Mouse (Mus musculus): ENCODE data around the gene Hs3st3a1. TPM values are rescaled to one million over a fixed set of nuclear protein-coding genes. Genes with fewer than 3 reads are reported as not detected.

Gene Hs3st3a1
- polyA plus RNA-seq, 1 experiment: 0.52 TPM

GRCm38 (mm10) chr11:64445227-64445626 lies 10.1 kb downstream of the Hs3st3a1 start:
- no peak overlapping the region for H3K4me3 ChIP-seq (ENCODE audit: low read depth, low read length)
- no peak overlapping the region for H3K27ac ChIP-seq (ENCODE audit: insufficient read depth, low read depth, low read length)
- TF ChIP-seq POLR2A (IDR thresholded peaks at IDR 0.05; ENCODE audit: low read depth, low read length) (no peak), CTCF (IDR thresholded peaks at IDR 0.05; ENCODE audit: extremely low read depth, insufficient read length, insufficient replicate concordance, low read depth, low read length) (no peak)
- H3K27me3 ChIP-seq (ENCODE audit: control insufficient read depth, insufficient read depth, low read length): no peaks in the 10 kb centered on the region
- no peaks in the 10 kb centered on the region for H3K36me3 ChIP-seq (ENCODE audit: control insufficient read depth, insufficient read depth, low read length)
- no peaks in the 10 kb centered on the region for H3K4me1 ChIP-seq (ENCODE audit: control insufficient read depth, insufficient read depth, insufficient read length, low read length)
- 51% methylated on average over 1 of the region's 1 CpGs for WGBS

DNA sequence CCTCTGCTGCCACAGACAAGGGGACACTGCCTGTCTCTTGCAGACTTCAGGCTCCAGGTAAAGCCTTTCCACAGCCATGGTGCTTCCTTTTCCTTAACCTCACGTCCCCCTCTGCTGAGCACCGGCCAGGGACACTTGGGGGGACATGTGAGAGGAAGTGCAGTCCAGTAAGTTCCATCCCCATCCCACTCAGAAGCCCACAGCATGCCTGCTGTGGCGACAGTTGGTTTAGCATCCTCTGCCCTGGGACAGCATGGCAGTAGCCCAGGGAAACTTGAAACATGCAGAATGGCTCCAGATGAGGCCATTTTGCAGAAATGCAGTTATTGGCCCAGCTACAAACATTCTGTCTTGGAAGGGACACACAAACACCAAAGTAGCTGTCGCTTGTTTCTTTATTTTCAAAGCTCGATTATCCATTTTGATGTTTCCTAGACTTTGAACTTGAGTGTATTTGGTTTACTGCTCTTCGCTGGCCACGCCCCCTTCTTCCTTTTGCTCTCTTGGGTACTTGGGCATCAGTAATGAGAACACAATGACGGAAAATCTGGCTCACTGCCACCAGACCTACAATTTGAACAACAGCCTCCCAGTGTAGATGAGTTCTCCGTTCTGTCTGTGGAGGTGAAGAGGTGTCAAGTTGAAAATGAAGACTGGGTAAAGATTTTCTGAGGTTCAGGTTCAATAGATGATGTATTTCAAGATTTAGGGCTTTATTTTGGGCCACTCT lies 13.6 kb downstream of the Hs3st3a1 start:
- H3K27me3 ChIP-seq (ENCODE audit: control insufficient read depth, insufficient read depth, low read length): no peaks in the 10 kb centered on the region

GRCm38 (mm10) chr11:64461746-64462145 lies 26.6 kb downstream of the Hs3st3a1 start:
- H3K4me3 ChIP-seq (ENCODE audit: low read depth, low read length): no peak overlapping the region
- no peaks in the 10 kb centered on the region for H3K4me1 ChIP-seq (ENCODE audit: control insufficient read depth, insufficient read depth, insufficient read length, low read length)
- H3K27me3 ChIP-seq (ENCODE audit: control insufficient read depth, insufficient read depth, low read length): no peaks in the 10 kb centered on the region
- no peak overlapping the region for H3K27ac ChIP-seq (ENCODE audit: insufficient read depth, low read depth, low read length)
- no peaks in the 10 kb centered on the region for H3K36me3 ChIP-seq (ENCODE audit: control insufficient read depth, insufficient read depth, low read length)
- WGBS: 55% methylated on average over 3 of the region's 3 CpGs
- TF ChIP-seq POLR2A (IDR thresholded peaks at IDR 0.05; ENCODE audit: low read depth, low read length): no peak
- no peak for TF ChIP-seq CTCF (IDR thresholded peaks at IDR 0.05; ENCODE audit: extremely low read depth, insufficient read length, insufficient replicate concordance, low read depth, low read length)

More for the DNA sequence above, 13.6 kb downstream of the Hs3st3a1 start:
- no peak overlapping the region for H3K27ac ChIP-seq (ENCODE audit: insufficient read depth, low read depth, low read length)
- H3K36me3 ChIP-seq (ENCODE audit: control insufficient read depth, insufficient read depth, low read length): no peaks in the 10 kb centered on the region
- WGBS: 70% methylated on average over 9 of the region's 9 CpGs
- no peak for TF ChIP-seq POLR2A (IDR thresholded peaks at IDR 0.05; ENCODE audit: low read depth, low read length)
- TF ChIP-seq CTCF (IDR thresholded peaks at IDR 0.05; ENCODE audit: extremely low read depth, insufficient read length, insufficient replicate concordance, low read depth, low read length): no peak
- no peaks in the 10 kb centered on the region for H3K4me1 ChIP-seq (ENCODE audit: control insufficient read depth, insufficient read depth, insufficient read length, low read length)
- H3K4me3 ChIP-seq (ENCODE audit: low read depth, low read length): no peak overlapping the region

GRCm38 (mm10) chr11:64468737-64469136 lies 33.6 kb downstream of the Hs3st3a1 start:
- H3K27ac ChIP-seq (ENCODE audit: insufficient read depth, low read depth, low read length): no peak overlapping the region
- no peaks in the 10 kb centered on the region for H3K27me3 ChIP-seq (ENCODE audit: control insufficient read depth, insufficient read depth, low read length)
- whole genome bisulfite sequencing: 59% methylated on average over 4 of the region's 4 CpGs
- no peaks in the 10 kb centered on the region for H3K36me3 ChIP-seq (ENCODE audit: control insufficient read depth, insufficient read depth, low read length)
- no peaks in the 10 kb centered on the region for H3K4me1 ChIP-seq (ENCODE audit: control insufficient read depth, insufficient read depth, insufficient read length, low read length)
- no peak overlapping the region for H3K4me3 ChIP-seq (ENCODE audit: low read depth, low read length)
- no peak for TF ChIP-seq POLR2A (IDR thresholded peaks at IDR 0.05; ENCODE audit: low read depth, low read length)
- no peak for TF ChIP-seq CTCF (IDR thresholded peaks at IDR 0.05; ENCODE audit: extremely low read depth, insufficient read length, insufficient replicate concordance, low read depth, low read length)

DNA sequence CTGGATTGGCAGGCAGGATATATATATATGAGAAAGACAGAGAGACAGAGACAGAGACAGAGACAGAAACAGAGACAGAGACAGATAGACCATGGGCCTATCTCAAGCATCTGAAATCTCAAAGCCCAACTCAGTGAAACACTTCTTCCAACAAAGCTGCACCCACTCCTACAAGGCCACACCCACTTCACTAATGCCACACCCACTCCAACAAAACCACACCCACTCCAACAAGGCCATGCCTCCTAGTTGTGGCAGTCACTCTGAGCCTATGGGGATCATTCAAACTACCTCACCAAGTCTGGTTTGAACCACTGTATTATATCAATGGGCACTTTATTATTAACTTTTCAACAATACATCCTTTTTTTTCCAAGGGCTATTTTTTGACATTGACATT lies 35.6 kb downstream of the Hs3st3a1 start:
- no peak overlapping the region for H3K27ac ChIP-seq (ENCODE audit: insufficient read depth, low read depth, low read length)
- H3K36me3 ChIP-seq (ENCODE audit: control insufficient read depth, insufficient read depth, low read length): no peaks in the 10 kb centered on the region
- no peaks in the 10 kb centered on the region for H3K4me1 ChIP-seq (ENCODE audit: control insufficient read depth, insufficient read depth, insufficient read length, low read length)
- TF ChIP-seq CTCF (IDR thresholded peaks at IDR 0.05; ENCODE audit: extremely low read depth, insufficient read length, insufficient replicate concordance, low read depth, low read length) (no peak), POLR2A (IDR thresholded peaks at IDR 0.05; ENCODE audit: low read depth, low read length) (no peak)
- no peak overlapping the region for H3K4me3 ChIP-seq (ENCODE audit: low read depth, low read length)
- no peaks in the 10 kb centered on the region for H3K27me3 ChIP-seq (ENCODE audit: control insufficient read depth, insufficient read depth, low read length)

DNA sequence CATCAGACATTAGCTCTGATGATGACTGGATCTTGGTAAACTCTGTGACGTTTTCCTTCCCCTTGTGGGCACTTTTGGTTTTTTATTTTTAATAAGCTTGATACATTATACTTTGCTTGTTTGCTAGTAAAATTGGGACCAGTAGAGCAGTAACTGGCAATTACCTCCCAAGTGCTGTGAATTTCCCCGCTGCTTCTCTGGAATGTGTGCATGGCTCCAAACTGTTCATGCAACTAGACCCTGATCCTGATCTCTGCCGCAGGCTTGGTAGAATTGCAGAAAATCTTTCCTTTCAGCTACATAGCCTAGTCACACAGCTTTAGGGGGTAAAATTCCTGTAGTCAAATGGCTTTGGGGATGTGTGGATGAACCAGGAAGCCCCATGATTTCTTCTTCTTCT lies 38.5 kb downstream of the Hs3st3a1 start:
- Histone ChIP-seq H3K4me3 (ENCODE audit: low read depth, low read length) (no peak overlapping the region), H3K27me3 (ENCODE audit: control insufficient read depth, insufficient read depth, low read length) (no peaks in the 10 kb centered on the region), H3K27ac (ENCODE audit: insufficient read depth, low read depth, low read length) (no peak overlapping the region), H3K36me3 (ENCODE audit: control insufficient read depth, insufficient read depth, low read length) (no peaks in the 10 kb centered on the region), H3K4me1 (ENCODE audit: control insufficient read depth, insufficient read depth, insufficient read length, low read length) (no peaks in the 10 kb centered on the region)
- 75% methylated on average over 3 of the region's 3 CpGs for WGBS
- TF ChIP-seq CTCF (IDR thresholded peaks at IDR 0.05; ENCODE audit: extremely low read depth, insufficient read length, insufficient replicate concordance, low read depth, low read length) (no peak), POLR2A (IDR thresholded peaks at IDR 0.05; ENCODE audit: low read depth, low read length) (no peak)

DNA sequence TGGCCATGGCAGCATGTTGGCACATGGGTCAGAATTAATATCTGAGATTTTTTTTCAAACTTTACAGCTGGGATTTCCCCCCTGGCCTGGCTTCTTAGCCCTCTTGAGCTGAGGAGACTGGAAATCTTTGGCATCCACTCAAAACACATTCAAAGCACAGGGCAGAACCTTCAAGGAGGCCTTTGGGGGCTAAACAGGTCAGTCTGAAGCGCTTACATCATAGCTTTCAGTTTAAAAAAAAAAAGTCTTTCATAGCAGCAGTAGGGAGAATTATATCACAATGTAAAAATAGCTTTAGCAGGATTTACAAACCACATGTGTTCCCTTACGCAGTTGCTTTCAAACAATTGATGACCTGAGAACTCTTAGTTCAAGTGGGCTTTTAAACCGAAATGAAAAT lies 46.3 kb downstream of the Hs3st3a1 start:
- TF ChIP-seq CTCF (IDR thresholded peaks at IDR 0.05; ENCODE audit: extremely low read depth, insufficient read length, insufficient replicate concordance, low read depth, low read length) (no peak), POLR2A (IDR thresholded peaks at IDR 0.05; ENCODE audit: low read depth, low read length) (no peak)
- H3K4me1 ChIP-seq (ENCODE audit: control insufficient read depth, insufficient read depth, insufficient read length, low read length): no peaks in the 10 kb centered on the region
- no peak overlapping the region for H3K27ac ChIP-seq (ENCODE audit: insufficient read depth, low read depth, low read length)
- no peaks in the 10 kb centered on the region for H3K36me3 ChIP-seq (ENCODE audit: control insufficient read depth, insufficient read depth, low read length)
- H3K27me3 ChIP-seq (ENCODE audit: control insufficient read depth, insufficient read depth, low read length): no peaks in the 10 kb centered on the region
- 74% methylated on average over 3 of the region's 3 CpGs for WGBS
- H3K4me3 ChIP-seq (ENCODE audit: low read depth, low read length): no peak overlapping the region
